Mouse (Mus musculus) kidney, adult 8-10 months (tissue): ENCODE results near the gene Khnyn.

Source experiments
- DNase-seq, 2 experiments: peaks; one replicate each; pipeline ENCODE4 v3.0.0; 2022

Khnyn gene

GRCm38 (mm10) chr14:55873714-55874683 is 10.7 kb upstream of the Khnyn start:
- DNase-seq, result peak; percentile 52 to 72

DNA sequence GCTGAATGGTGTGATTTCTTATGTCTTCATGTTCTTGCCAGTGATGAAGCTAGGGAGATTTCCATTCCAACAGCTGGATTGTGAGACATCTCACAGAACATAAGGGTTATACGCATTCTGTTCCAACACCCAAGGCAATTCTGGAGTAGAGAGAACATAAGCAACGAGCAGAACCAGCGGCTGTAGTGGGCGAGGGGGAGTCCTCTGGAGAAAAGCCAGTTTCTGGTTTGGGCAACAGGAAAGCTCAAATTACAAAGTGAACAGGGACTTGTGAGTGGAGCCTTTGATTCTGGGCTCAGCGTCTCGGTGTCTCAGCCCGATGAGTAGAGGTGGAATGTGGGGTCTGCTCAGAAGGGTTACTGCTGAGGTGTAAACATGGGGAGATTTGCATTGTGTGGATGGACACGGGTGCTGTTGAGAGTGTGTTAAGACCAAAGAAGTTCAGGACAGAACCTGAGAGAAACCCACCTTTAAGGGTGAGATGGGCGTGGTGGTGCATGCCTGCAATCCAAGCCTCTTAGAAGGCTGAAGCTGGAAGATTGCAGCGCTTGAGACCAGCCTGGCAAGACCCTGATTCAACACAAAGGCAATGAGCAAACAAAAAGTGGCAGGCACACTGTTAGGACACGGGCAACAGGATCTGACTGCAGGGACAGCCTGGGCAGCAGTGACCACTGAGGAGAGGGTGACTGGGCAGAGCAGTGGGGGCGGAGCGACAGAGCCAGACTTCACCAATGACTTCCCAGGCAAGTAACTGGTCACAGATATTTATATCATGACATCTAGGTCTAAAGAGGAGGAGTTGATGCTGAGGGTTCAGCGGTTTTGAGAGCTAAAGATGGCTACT is 7.1 kb upstream of the Khnyn start:
- no peak for DNase-seq

DNA sequence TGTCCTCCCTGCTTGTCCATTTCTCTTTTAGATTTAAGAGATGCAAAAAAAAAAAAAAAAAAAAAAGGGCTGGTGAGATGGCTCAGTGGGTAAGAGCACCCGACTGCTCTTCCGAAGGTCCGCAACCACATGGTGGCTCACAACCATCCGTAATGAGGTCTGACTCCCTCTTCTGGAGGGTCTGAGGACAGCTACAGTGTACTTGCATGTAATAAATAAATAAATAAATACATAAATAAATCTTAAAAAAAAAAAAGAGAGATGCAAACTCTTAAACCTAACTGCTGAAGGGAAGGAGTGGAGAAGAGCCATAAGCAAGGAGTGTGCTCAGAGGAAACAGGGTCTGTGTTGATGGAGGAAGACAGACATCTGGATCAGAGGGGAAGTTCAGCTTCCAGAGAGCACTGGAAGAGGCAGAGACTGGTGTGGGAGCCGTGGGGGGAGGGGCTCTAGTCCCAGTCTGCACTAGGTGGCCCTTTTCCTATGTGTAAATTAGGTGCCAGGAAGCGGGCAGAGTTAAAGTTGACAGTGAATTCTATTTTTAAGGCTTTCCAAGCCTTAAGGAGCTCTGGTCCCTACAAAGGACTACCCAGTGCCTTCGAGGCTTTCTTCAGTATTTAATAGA is 6.3 kb upstream of the Khnyn start:
- DNase-seq, result no peak

GRCm38 (mm10) chr14:55879623-55880022 is 5.1 kb upstream of the Khnyn start:
- peak; percentile 77 to 87 for DNase-seq

GRCm38 (mm10) chr14:55880982-55881381 is 3.8 kb upstream of the Khnyn start:
- no peak for DNase-seq

DNA sequence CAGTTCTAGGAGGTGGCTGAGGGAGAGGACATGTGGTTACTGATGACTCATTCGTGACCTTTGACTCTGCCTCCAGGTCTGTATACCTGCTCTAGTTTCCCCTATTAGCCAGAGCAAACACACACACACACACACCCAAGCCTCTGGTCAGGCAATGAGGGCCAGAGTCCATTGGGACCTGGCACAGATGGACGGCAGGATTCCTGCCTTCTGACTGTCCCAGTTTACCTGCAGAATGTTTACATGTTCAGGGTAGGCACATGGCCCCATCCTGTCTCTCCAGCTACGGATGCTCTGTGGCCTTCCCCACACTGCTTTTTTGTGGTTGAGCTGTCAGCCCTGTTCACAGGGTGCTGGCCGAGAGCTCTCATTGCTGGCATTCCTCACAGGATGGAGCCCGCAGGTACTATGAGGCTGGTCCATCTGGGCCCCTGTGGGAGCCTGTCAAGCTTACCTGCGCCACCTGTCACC is 2.5 kb upstream of the Khnyn start:
- DNase-seq, result peak; percentile 54 to 76

- no peak for DNase-seq
These were observed 1.5 kb upstream of the Khnyn start for GRCm38 (mm10) chr14:55883149-55883661.

- no peak for DNase-seq
These were observed 1.1 kb upstream of the Khnyn start for GRCm38 (mm10) chr14:55883663-55884062.

DNA sequence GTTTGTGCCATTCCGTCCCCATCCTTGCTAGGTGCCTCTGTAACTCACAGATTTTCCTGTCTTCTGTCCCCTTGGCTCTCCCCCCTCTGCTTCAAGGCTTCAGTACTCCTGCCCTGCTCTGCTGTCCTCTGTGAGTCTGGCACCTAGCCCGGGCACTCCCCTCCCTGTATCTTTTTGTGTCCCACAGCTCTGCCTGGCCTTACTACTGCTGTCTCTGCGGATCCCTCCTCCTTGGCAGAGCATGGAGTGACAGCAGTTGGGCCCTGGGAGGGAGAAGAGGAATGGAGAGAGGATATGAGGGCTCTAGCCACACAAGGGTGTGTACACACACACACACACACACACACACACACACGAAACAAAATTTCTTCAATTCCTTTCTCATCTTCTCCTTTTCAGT is 581 bp upstream of the Khnyn start, which contains the start of gene Cbln3:
TSS of gene Cbln3 (minus strand) at position 227 of the 400 bp plus-strand sequence.
- DNase-seq, result peak; percentile 61 to 62

GRCm38 (mm10) chr14:55885114-55885790 is 505 bp downstream of the Khnyn start:
- DNase-seq, result peak in 1 of 2 experiments; percentile 31

GRCm38 (mm10) chr14:55885791-55886271 is 1.1 kb downstream of the Khnyn start:
- peak; percentile 53 to 61 for DNase-seq

DNA sequence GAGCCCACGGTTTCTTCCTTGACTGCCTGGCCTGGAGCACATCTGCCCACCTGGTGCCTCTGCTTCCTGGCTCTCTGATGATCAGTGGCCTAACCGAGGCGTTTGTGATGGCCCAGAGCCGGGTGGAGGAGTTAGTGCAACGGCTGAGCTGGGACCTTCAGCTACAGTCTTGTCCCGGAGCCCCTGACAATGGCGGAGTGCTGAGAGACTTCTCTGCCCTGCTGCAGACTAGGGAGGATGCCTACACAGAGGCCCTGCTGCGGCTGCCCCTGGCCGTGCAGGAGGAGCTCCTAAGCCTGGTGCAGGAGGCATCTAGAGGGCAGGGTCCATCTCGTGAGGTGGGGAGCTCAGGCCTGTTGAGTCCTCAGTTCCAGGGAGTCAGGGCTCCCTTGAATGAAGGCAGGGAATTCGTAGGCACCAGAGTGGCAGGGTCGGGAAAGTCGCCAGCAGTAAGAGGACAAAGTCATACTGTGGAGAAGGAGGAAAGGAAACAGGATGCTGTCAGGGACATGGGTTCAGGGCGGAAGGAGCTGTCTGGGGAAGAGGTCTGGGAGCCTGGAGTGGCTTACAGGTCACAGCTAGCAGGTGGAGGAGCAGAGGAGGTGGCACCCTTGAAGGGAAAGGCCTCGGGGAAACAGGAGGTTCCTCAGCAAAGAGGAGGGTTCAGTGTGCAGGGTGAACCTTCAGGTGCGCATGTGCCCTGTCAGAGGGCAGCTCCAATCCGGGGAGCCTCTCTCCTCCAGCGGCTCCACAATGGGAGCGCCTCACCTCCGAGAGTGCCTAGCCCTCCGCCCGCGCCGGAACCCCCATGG is 2.0 kb downstream of the Khnyn start:
- no peak for DNase-seq

DNA sequence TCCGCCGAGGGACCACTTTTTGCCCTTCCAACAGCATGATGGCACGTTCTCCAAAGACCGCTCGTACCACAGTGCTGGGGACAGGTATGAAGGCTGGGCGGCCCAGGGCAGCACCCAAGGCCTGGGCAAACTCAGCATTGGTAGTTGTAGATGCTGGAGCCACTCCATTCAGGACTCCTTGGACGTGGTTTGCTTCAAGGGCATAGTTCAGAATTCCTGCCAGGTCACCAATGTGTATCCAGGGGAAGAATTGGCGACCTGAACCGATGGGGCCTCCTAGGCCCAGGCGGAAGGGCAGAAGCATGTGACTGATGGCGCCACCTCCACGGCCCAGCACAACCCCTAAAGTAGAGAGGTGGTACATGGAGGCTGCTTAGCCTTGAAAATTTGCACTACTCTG is 12.9 kb downstream of the Khnyn start:
- DNase-seq, result peak; percentile 32 to 43

GRCm38 (mm10) chr14:55898947-55899346 is 14.2 kb downstream of the Khnyn start:
- DNase-seq, result no peak

GRCm38 (mm10) chr14:55899701-55900413 is 15.1 kb downstream of the Khnyn start, which contains the start of gene Sdr39u1:
Sdr39u1 (minus strand) TSS chr14:55900293.
- DNase-seq, result peak; percentile 89 to 91

- no peak for DNase-seq
These were observed 15.6 kb downstream of the Khnyn start for GRCm38 (mm10) chr14:55900414-55900755.

- no peak for DNase-seq
These were observed 20.8 kb downstream of the Khnyn start for GRCm38 (mm10) chr14:55905518-55905917.

DNA sequence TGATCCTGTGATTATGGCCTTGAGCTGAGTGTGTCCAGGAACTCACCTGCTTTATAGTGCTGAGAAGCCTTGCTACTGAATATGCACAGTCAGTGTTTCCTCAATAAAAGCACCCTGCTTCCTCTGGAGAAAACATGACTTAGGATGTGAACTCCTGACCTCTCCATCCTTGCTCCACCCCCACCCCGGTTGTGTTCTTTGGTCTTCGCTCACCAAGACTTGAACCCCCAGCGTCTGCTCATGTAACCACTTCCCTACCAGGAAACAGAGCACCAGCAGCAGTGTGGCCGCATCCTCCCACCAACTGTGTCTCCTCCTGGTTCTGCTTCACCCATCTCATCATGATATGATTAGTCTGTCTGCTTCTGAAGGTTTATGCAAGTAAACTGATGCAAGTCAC is 28.7 kb downstream of the Khnyn start:
- DNase-seq, result no peak

GRCm38 (mm10) chr14:55918240-55919082 is 33.7 kb downstream of the Khnyn start:
- peak; percentile 67 to 80 for DNase-seq
